Mouse (Mus musculus): ENCODE data around the gene Nlgn3.

DNA sequence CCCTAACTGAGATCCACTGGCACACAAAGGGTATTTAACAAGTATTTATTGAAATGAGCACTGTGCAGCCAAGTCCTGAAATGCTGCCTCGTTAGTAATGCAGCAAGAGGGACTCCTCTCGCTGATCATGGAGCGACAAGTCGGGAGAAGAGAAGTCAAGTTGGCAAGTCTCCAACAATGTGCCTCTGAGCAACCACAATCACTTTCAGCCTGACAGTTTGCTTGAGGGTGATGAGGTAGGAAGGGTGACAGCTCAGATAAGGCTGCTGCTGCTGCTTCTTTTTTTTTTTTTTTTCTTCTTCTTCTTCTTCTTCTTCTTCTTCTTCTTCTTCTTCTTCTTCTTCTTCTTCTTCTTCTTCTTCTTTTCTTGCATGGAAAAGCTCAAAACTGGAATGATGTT lies 52.2 kb downstream of the Nlgn3 start:
- TF ChIP-seq CTCF (IDR thresholded peaks at IDR 0.05; ENCODE audit: insufficient read depth, low read length), result no peak
- no peak for TF ChIP-seq POLR2A (IDR thresholded peaks at IDR 0.05; ENCODE audit: borderline replicate concordance, extremely low read depth, low read depth, low read length)

Data from lung, adult 2 months (tissue).